Mouse (Mus musculus): ENCODE data around the gene Pdgfra. TPM values are rescaled to one million over a fixed set of nuclear protein-coding genes. Genes with fewer than 3 reads are reported as not detected.

The Pdgfra gene
- total RNA-seq, 2 experiments from 2014 or later: 31.8 to 32.3 TPM

GRCm38 (mm10) chr5:75189319-75189987, 37.4 kb downstream of the Pdgfra start:
- DNase-seq (ENCODE audit: low spot score): no peak
- intact Hi-C loops (cut with DNase I): no loop called here

GRCm38 (mm10) chr5:75193107-75193506, 41.0 kb downstream of the Pdgfra start:
- no peak for DNase-seq (ENCODE audit: low spot score)
- intact Hi-C loops (cut with DNase I): no loop called here

GRCm38 (mm10) chr5:75198413-75198812, 46.3 kb downstream of the Pdgfra start:
- intact Hi-C loops (cut with DNase I): no loop called here
- DNase-seq (ENCODE audit: low spot score): no peak

- intact Hi-C loops (cut with DNase I): no loop called here
- DNase-seq (ENCODE audit: low spot score): no peak
Measured at GRCm38 (mm10) chr5:75199698-75200365, 47.7 kb downstream of the Pdgfra start.

- intact Hi-C loops (cut with DNase I): no loop called here
- no peak for DNase-seq (ENCODE audit: low spot score)
Measured at GRCm38 (mm10) chr5:75200366-75200724, 48.3 kb downstream of the Pdgfra start.

- DNase-seq (ENCODE audit: low spot score): no peak
- intact Hi-C loops (cut with DNase I): loop anchor here (5.0 kb wide), 1 partner anchor 139 kb away; no protein-coding TSS in a partner anchor
Measured at GRCm38 (mm10) chr5:75207905-75208304, 55.8 kb downstream of the Pdgfra start.

- intact Hi-C loops (cut with DNase I): loop anchor here (5.0 kb wide), 2 partner anchors 137 to 557 kb away; no protein-coding TSS in a partner anchor
- no peak for DNase-seq (ENCODE audit: low spot score)
Measured at GRCm38 (mm10) chr5:75209966-75210365, 57.9 kb downstream of the Pdgfra start.

- DNase-seq (ENCODE audit: low spot score): no peak
- intact Hi-C loops (cut with DNase I): loop anchor here (5.0 kb wide), 1 partner anchor 553 kb away; no protein-coding TSS in a partner anchor
Measured at GRCm38 (mm10) chr5:75214520-75214919, 62.4 kb downstream of the Pdgfra start.

GRCm38 (mm10) chr5:75214929-75215328, 62.8 kb downstream of the Pdgfra start:
- DNase-seq (ENCODE audit: low spot score): no peak
- intact Hi-C loops (cut with DNase I): loop anchor here (5.0 kb wide), 1 partner anchor 552 kb away; no protein-coding TSS in a partner anchor

GRCm38 (mm10) chr5:75215678-75216256, 63.7 kb downstream of the Pdgfra start:
- intact Hi-C loops (cut with DNase I): no loop called here
- no peak for DNase-seq (ENCODE audit: low spot score)

- intact Hi-C loops (cut with DNase I): no loop called here
- no peak for DNase-seq (ENCODE audit: low spot score)
Measured at GRCm38 (mm10) chr5:75221610-75222009, 69.5 kb downstream of the Pdgfra start.

- DNase-seq (ENCODE audit: low spot score): no peak
- intact Hi-C loops (cut with DNase I): no loop called here
Measured at GRCm38 (mm10) chr5:75222491-75223265, 70.6 kb downstream of the Pdgfra start.

GRCm38 (mm10) chr5:75238363-75238762, 86.3 kb downstream of the Pdgfra start:
- no peak for DNase-seq (ENCODE audit: low spot score)
- intact Hi-C loops (cut with DNase I): no loop called here

GRCm38 (mm10) chr5:75238928-75239777, 87.1 kb downstream of the Pdgfra start:
- DNase-seq (ENCODE audit: low spot score): no peak
- intact Hi-C loops (cut with DNase I): no loop called here

- no peak for DNase-seq (ENCODE audit: low spot score)
- intact Hi-C loops (cut with DNase I): no loop called here
Measured at GRCm38 (mm10) chr5:75247070-75247740, 95.1 kb downstream of the Pdgfra start.
